Mouse (Mus musculus): ENCODE measurements around the gene Btbd35f25.
"Not testable (repeated sequence)": the region's sequence is repeated elsewhere in the genome, so short reads cannot be mapped to it uniquely, and the experiment has no call there.

Gene Btbd35f25

DNA sequence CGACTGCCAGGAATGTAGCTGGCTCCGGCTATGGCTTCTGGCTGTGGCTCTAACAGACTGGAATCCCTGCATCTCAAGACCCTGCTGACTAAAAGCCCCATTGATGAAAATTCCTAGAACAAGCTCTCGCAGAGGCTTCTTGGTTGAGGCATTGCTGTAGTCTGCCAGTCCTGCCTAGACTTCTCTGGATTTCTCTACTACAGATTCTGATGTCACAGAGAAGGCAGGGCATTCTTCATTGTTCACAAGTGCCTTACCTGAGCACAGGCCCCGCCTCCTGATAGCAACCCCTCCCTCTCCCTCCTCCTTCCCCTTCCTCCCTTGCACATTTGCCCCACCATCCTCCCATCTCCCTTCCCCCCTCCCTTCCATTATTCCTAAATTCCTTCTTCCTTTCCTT is at the start of gene Btbd35f25:
Btbd35f25 (minus strand) TSS at position 101 of the 400 bp plus-strand sequence.
- DNase-seq, result not testable (repeated sequence)

GRCm38 (mm10) chrX:31766255-31766654 is 49.3 kb upstream of the Btbd35f25 start:
- no peak for DNase-seq

DNA sequence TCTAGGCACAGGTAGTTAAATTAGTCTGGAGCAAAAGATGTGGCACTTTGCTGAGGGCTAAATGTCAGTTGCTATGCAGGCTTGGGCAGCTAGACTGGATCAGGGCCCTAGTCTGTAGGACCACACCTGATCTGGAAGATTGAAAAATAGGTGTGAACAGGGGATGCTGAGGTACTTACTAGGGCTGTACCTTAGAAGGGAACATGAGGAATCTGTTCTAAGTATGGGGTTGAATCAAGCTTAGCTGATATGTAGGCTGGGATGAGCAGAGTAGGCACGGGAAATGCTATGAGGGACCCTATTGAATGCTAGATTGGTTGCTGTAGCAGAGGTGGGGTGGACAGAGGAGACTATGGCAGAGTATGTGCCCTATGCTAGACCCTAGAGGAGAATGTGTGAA is 47.0 kb upstream of the Btbd35f25 start:
- DNase-seq, result no peak

DNA sequence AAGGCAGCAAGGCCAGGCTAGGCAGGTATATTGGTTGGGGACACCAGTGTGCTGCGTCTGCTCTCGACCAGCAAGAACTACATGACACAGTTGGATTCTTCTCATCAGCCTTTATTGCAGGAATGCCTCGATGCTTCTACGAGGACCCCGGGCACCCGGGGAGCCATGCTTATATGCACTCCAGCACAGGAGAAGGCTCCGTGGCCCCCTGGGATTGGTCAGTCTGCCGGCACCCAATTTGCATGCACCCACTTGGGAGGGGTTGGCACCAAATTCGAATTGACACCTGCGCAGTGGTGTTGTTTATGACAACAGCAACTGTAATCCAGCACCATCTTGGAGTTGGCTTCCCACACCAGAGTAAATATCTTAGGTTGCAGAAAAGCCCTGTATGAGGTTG is 28.1 kb upstream of the Btbd35f25 start:
- DNase-seq, result no peak

DNA sequence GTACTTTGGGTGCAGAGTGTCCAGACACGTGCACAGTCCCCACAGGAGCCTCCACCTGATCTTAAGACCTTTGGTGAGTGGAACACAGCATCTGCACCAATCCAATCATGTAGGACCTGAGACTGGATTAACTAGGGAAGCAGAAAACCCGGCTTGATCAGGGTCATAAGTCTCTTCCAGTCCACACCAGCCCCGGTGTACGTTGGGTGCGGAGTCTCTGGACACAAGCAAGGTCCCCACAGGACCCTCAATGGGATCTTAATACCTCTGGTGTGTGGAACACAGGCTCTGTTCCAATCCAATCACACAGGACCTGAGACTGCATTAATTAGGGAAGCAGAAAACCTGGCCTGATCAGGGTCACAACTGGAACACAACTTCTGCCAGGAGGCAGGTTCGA is 20.0 kb upstream of the Btbd35f25 start:
- DNase-seq, result no peak
